Mouse (Mus musculus) CH12.LX (cell line): Measurements from ENCODE around the gene Zfp454. TPM values are rescaled to one million over a fixed set of nuclear protein-coding genes. Genes with fewer than 3 reads are reported as not detected.

Experiments used
- DNase-seq: peaks from one replicate; pipeline ENCODE4 v3.0.0-alpha.2; 2013; ENCODE audit errors: extremely low read depth
- H3K27ac ChIP-seq: 2 replicates; pipeline ENCODE4 v1.5.1; 2012; ENCODE audit warnings: low read depth, mild to moderate bottlenecking, control low read depth, moderate library complexity; ENCODE audit not compliant: insufficient read depth
- H3K27me3 ChIP-seq: replicated peaks from 2 replicates; pipeline ENCODE3; 2012; ENCODE audit warnings: inconsistent platforms
- H3K36me3 ChIP-seq, 2 experiments: replicated peaks in 1 of 2; 2 replicates each; pipeline versions ENCODE3 to v1.6.1; 2012; ENCODE audit warnings: inconsistent platforms in 1 of 2, low read length in 1 of 2, mild to moderate bottlenecking in 1 of 2, mixed read lengths in 1 of 2, moderate library complexity in 1 of 2; ENCODE audit not compliant: control insufficient read depth in 1 of 2, insufficient read depth in 1 of 2
- H3K4me1 ChIP-seq, 2 experiments: 2 replicates each; pipeline ENCODE4 v1.6.1; 2012; ENCODE audit warnings: inconsistent platforms in 1 of 2, moderate library complexity in 1 of 2; ENCODE audit not compliant: insufficient read depth in 2 of 2, control insufficient read depth in 1 of 2
- H3K4me2 ChIP-seq: 2 replicates; pipeline ENCODE4 v1.6.1; 2012; ENCODE audit warnings: low read depth, mild to moderate bottlenecking, control low read depth; ENCODE audit not compliant: poor library complexity, insufficient read depth, severe bottlenecking
- H3K4me3 ChIP-seq, 3 experiments: fragments of 150-350 bp in 1 of 3; sonication (generic) in 1 of 3; replicated peaks in 1 of 3; 2 replicates each; pipeline versions ENCODE3 to v1.5.1; 2011 to 2012; ENCODE audit warnings: low read depth in 2 of 3, low read length in 2 of 3, mild to moderate bottlenecking in 2 of 3, moderate library complexity in 2 of 3, control low read depth in 1 of 3, improper control_type of control experiment in 1 of 3, inconsistent platforms in 1 of 3, mixed read lengths in 1 of 3; ENCODE audit not compliant: poor library complexity in 1 of 3
- H3K79me2 ChIP-seq: replicated peaks from 2 replicates; pipeline ENCODE4 v1.6.1; 2012; ENCODE audit warnings: mild to moderate bottlenecking, moderate library complexity; ENCODE audit not compliant: control insufficient read depth, poor library complexity, insufficient read depth, severe bottlenecking; ENCODE audit errors: extremely low read depth
- H3K9ac ChIP-seq: 2 replicates; pipeline ENCODE4 v1.6.1; 2012; ENCODE audit warnings: low read depth, mild to moderate bottlenecking, control low read depth, moderate library complexity; ENCODE audit not compliant: insufficient read depth
- H3K9me3 ChIP-seq: replicated peaks from 2 replicates; pipeline ENCODE3; 2012; ENCODE audit warnings: low read length, inconsistent platforms, mixed read lengths
- CTCF ChIP-seq, 2 experiments: IDR thresholded peaks in 1 of 2; conservative IDR thresholded peaks in 1 of 2; 2 replicates each; pipeline ENCODE4 v1.5.1; 2011 to 2012; ENCODE audit warnings: low read depth in 2 of 2, low read length in 2 of 2, improper control_type of control experiment in 1 of 2, inconsistent platforms in 1 of 2, mild to moderate bottlenecking in 1 of 2, moderate library complexity in 1 of 2
- HCFC1 ChIP-seq: IDR thresholded peaks from 2 replicates; pipeline ENCODE4 v1.6.1; 2012; ENCODE audit warnings: low read depth, mild to moderate bottlenecking, inconsistent platforms, low read length, improper control_type of control experiment
- IRF4 ChIP-seq: IDR thresholded peaks from 2 replicates; pipeline ENCODE4 v1.6.1; 2014; ENCODE audit warnings: low read depth, mild to moderate bottlenecking, inconsistent platforms, low read length, improper control_type of control experiment
- JUND ChIP-seq: conservative IDR thresholded peaks from 2 replicates; pipeline ENCODE4 v1.6.1; 2011; ENCODE audit warnings: low read depth, low read length, improper control_type of control experiment
- KAT2A ChIP-seq: IDR thresholded peaks from 2 replicates; pipeline ENCODE4 v1.6.1; 2012; ENCODE audit warnings: low read length, improper control_type of control experiment, inconsistent platforms; ENCODE audit not compliant: insufficient replicate concordance
- MAX ChIP-seq: IDR thresholded peaks from 2 replicates; pipeline ENCODE4 v1.6.1; 2011; ENCODE audit warnings: low read length, improper control_type of control experiment
- RCOR1 ChIP-seq: conservative IDR thresholded peaks from 2 replicates; pipeline ENCODE4 v1.6.1; 2012; ENCODE audit warnings: low read depth, mild to moderate bottlenecking, inconsistent platforms, low read length, improper control_type of control experiment
- SIN3A ChIP-seq: IDR thresholded peaks from 2 replicates; pipeline ENCODE4 v1.6.1; 2012; ENCODE audit warnings: low read length, improper control_type of control experiment, inconsistent platforms
- TBP ChIP-seq: conservative IDR thresholded peaks from 2 replicates; pipeline ENCODE4 v1.6.1; 2011; ENCODE audit warnings: low read depth, low read length, improper control_type of control experiment
- TCF12 ChIP-seq: IDR thresholded peaks from 2 replicates; pipeline ENCODE4 v1.6.1; 2014; ENCODE audit warnings: low read depth, mild to moderate bottlenecking, inconsistent platforms, low read length, improper control_type of control experiment
- UBTF ChIP-seq: IDR thresholded peaks from 2 replicates; pipeline ENCODE4 v1.6.1; 2012; ENCODE audit warnings: low read depth, mild to moderate bottlenecking, inconsistent platforms, low read length, improper control_type of control experiment, moderate library complexity
- ZMIZ1 ChIP-seq: IDR thresholded peaks from 2 replicates; pipeline ENCODE4 v1.6.1; 2012; ENCODE audit warnings: low read depth, mild to moderate bottlenecking, inconsistent platforms, low read length, improper control_type of control experiment
- ZNF384 ChIP-seq: IDR thresholded peaks from 2 replicates; pipeline ENCODE4 v1.6.1; 2012; ENCODE audit warnings: low read depth, low read length, improper control_type of control experiment, inconsistent platforms
- dilution Hi-C: fragments of 300-500 bp; cut with MboI; formaldehyde crosslinking; loops from 2 replicates; pipeline ENCODE4 v1.14.3; 2020; ENCODE audit warnings: low sequenced_read_pairs; ENCODE audit not compliant: extremely low pct_unique_long_range_greater_than_20kb, extremely low pct_ligation_motif_present
- in situ Hi-C: fragments of 300-500 bp; cut with MboI; formaldehyde crosslinking; loops from 3 replicates; pipeline ENCODE4 v1.14.3; 2019; ENCODE audit warnings: low sequenced_read_pairs, low pct_ligation_motif_present, low pct_unique_long_range_greater_than_20kb, mixed read lengths
- polyA plus RNA-seq: library from polyadenylated mRNA; unstranded; fragments of >175 nt; gene quantifications from 2 replicates; pipeline ENCODE4 v1.2.1, GENCODE M21; 2012; ENCODE audit warnings: low read depth; ENCODE audit not compliant: insufficient read length
- total RNA-seq, 2 experiments: library from RNA; depleted of rRNA; stranded (reverse); fragments of 300-350 nt in 1 of 2; fragments of >200 nt in 1 of 2; gene quantifications; 2 replicates each; pipeline ENCODE4 v1.2.3; 2012 to 2014

Gene Zfp454
- total and polyA plus RNA-seq, 3 experiments: not detected

DNA sequence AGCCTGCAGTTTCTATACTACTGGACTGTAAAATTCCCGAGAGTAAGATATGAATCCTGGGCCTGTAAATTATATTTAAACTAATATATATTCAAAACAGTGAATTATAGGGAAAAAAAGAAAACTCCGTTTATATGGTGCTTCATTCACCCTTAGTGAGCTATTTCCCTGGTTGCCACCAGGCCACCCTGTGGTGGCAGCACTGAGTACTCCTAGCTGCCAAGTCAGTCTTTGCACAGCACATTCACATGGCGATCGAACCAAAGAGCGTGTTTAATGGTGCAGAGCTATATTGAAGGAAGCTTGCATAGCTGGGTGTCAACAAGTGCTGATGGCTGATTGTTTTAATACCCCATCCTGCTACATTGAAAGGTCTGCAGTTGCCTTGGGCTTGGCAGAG lies 40.4 kb downstream of the Zfp454 start:
- Histone ChIP-seq H3K27me3 (peaks cover 9% of the 10 kb centered on the region), H3K9me3 (peaks cover 17% of the 10 kb centered on the region), H3K27ac (no peak overlapping the region), H3K79me2 (no peaks in the 10 kb centered on the region), H3K36me3 (no peaks in the 10 kb centered on the region), H3K4me1 (peaks cover 19 to 55% of the 10 kb centered on the region in 2 experiments), H3K9ac (no peak overlapping the region), H3K4me3 (no peak overlapping the region), H3K4me2 (no peak overlapping the region)
- dilution Hi-C loops: no loop called here
- in situ Hi-C loops: no loop called here
- peak; percentile 25 for DNase-seq
- TF ChIP-seq ZMIZ1 (no peak), CTCF (conservative IDR thresholded peaks at IDR 0.05 in 1 of 2, IDR thresholded peaks at IDR 0.05 in 1 of 2; ENCODE audit: low read depth in 2 of 2, low read length in 2 of 2) (peak in 1 of 2 experiments; percentile 30; a peak in 2 of 4 replicates), JUND (no peak), MAX (no peak)

DNA sequence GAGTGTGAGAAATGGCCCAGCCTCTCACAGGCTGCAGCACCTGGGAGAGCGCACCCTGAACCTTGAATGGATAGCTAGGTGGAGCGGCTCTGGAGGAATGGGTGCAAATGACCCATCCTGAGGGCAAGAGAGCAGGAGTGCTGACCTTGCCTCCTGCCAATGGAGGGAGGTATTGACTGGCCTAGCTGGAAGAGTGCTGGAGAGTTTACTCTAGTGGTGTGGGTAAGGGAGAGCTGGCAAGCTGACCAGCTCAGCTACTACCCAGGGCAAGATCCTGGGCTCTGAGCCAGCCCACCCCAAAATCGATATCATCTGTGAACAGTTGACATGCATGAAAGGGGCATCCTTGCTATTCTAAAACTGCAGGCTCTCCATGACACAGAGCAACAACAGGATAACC lies 41.5 kb downstream of the Zfp454 start:
- peaks cover under 1% of the 10 kb centered on the region for H3K27me3 ChIP-seq
- peaks cover 14 to 46% of the 10 kb centered on the region in 2 experiments for H3K4me1 ChIP-seq
- H3K9ac ChIP-seq: no peak overlapping the region
- no peak overlapping the region for H3K4me3 ChIP-seq
- dilution Hi-C loops (no loop called here), in situ Hi-C loops (no loop called here)
- TF ChIP-seq TBP (no peak), HCFC1 (no peak), SIN3A (no peak), RCOR1 (no peak), TCF12 (no peak), UBTF (no peak), IRF4 (no peak), KAT2A (no peak)
- no peak for DNase-seq
- no peaks in the 10 kb centered on the region for H3K36me3 ChIP-seq
- H3K9me3 ChIP-seq: peaks cover 12% of the 10 kb centered on the region
- H3K4me2 ChIP-seq: no peak overlapping the region
- no peaks in the 10 kb centered on the region for H3K79me2 ChIP-seq
- no peak overlapping the region for H3K27ac ChIP-seq

DNA sequence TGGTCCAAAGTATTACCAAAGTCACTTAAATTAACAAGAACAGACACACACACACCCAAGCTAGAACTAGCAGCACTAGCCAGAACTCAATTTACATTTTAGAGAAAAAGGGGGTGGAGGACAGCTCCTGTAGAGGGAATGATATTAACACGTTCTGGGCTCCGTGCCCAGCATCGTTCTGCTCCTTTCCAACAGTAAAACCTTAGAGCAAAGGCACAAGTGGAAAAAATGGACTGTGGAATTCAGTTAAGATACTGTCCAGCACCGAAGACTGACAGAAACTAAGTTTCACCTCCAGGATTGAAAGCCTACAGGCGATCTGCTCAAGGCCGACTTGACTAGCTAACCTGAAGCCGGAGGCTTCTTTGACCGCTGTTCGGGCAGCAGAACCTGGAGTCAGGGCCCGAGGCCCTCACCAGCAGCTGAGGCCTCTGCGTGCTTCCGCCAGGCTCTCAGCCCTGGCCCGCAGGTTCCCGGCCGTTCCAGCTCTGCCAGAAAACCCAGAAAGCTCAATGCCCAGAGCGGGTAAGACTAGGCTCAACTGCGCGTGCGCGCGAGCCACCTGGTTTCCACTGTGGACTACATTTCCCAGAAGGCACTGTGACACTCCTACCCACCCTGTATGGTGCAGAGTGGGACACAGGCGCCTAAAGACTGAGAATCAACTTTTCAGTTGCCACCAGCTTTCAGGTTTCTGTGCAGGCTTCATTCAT lies 46.3 kb downstream of the Zfp454 start, which contains the start of gene Zfp879:
Gene Zfp879, minus strand, starts transcription at position 530 of the 713 bp plus-strand sequence.
- in situ Hi-C loops: no loop called here
- no peaks in the 10 kb centered on the region for H3K9me3 ChIP-seq
- H3K27ac ChIP-seq: no peak within 1 kb of the TSS
- no peak within 1 kb of the TSS for H3K9ac ChIP-seq
- H3K79me2 ChIP-seq: no peaks in the 10 kb centered on the region
- H3K4me2 ChIP-seq: no peak within 1 kb of the TSS
- dilution Hi-C loops: no loop called here
- peaks cover 0 to 23% of the 10 kb centered on the region in 2 experiments; a peak in 2 of 4 replicates for H3K4me1 ChIP-seq
- no peaks in the 10 kb centered on the region for H3K36me3 ChIP-seq
- no peak for TF ChIP-seq ZNF384
- TF ChIP-seq HCFC1: peak; percentile 62
- no peak for DNase-seq
- no peak within 1 kb of the TSS for H3K4me3 ChIP-seq
- H3K27me3 ChIP-seq: no peaks in the 10 kb centered on the region
